Comparison of ENCODE assay signal across 15 mouse cellular contexts in genomic region chr4:114779475-114779757, GRCm38 (mm10). TPM values are rescaled to one million over a fixed set of nuclear protein-coding genes. Genes with fewer than 3 reads are reported as not detected.
DNase-seq lines count a peak whose midpoint lies in the region; ATAC-seq and TF ChIP-seq lines count a peak whose summit lies in the region.
"Had no signal": no experiment of that assay in that cellular context is flagged by ENCODE, and none has a peak within 500 bp of the region (broad histone marks: within the 10 kb centered on the region; RNA-seq: fewer than 3 reads in every experiment).

No protein-coding gene starts in this region.

- no peak for TF ChIP-seq EP300 in stomach, postnatal 0 days (optimal IDR thresholded peaks at IDR 0.05)

- H3K27me3 ChIP-seq in hindbrain, postnatal 0 days (ENCODE audit: insufficient read depth, low read length): no peaks in the 10 kb centered on the region
- peaks cover 19% of the 10 kb centered on the region for H3K27me3 ChIP-seq in hindbrain, embryonic 13.5 days
- H3K27me3 ChIP-seq in stomach, embryonic 14.5 days (ENCODE audit: control insufficient read depth, insufficient read depth, low read length): no peaks in the 10 kb centered on the region
- no peaks in the 10 kb centered on the region for H3K27me3 ChIP-seq in stomach, postnatal 0 days (ENCODE audit: control insufficient read depth, insufficient read depth, low read length)
- no peaks in the 10 kb centered on the region for H3K27me3 ChIP-seq in stomach, embryonic 15.5 days (replicated peaks)

- H3K4me2 ChIP-seq in hindbrain, postnatal 0 days (ENCODE audit: low read depth, low read length): no peak overlapping the region
- H3K4me2 ChIP-seq in hindbrain, embryonic 13.5 days: no peak overlapping the region
- no peak overlapping the region for H3K4me2 ChIP-seq in stomach, embryonic 14.5 days (replicated peaks; ENCODE audit: low read depth, low read length)
- no peak overlapping the region for H3K4me2 ChIP-seq in stomach, postnatal 0 days (replicated peaks; ENCODE audit: low read depth)
- H3K4me2 ChIP-seq in stomach, embryonic 15.5 days: no peak overlapping the region
- H3K4me2 ChIP-seq: forebrain, embryonic 12.5 days had no signal

- WGBS in hindbrain, postnatal 0 days: 34% methylated on average over 5 of the region's 5 CpGs
- 31% methylated on average over 5 of the region's 5 CpGs for WGBS in hindbrain, embryonic 13.5 days
- 20% methylated on average over 5 of the region's 5 CpGs for WGBS in stomach, embryonic 14.5 days
- 37% methylated on average over 5 of the region's 5 CpGs for WGBS in stomach, postnatal 0 days
- 28% methylated on average over 5 of the region's 5 CpGs for WGBS in stomach, embryonic 15.5 days

- H3K36me3 ChIP-seq in hindbrain, postnatal 0 days (ENCODE audit: insufficient read depth, low read length): no peaks in the 10 kb centered on the region
- no peaks in the 10 kb centered on the region for H3K36me3 ChIP-seq in hindbrain, embryonic 13.5 days
- H3K36me3 ChIP-seq in stomach, embryonic 14.5 days (ENCODE audit: control insufficient read depth, insufficient read depth, low read length): no peaks in the 10 kb centered on the region
- H3K36me3 ChIP-seq in stomach, postnatal 0 days (ENCODE audit: control insufficient read depth, insufficient read depth, low read length): no peaks in the 10 kb centered on the region
- H3K36me3 ChIP-seq in stomach, embryonic 15.5 days: no peaks in the 10 kb centered on the region
- H3K36me3 ChIP-seq: forebrain, embryonic 12.5 days had no signal

- no peak overlapping the region for H3K4me3 ChIP-seq in hindbrain, postnatal 0 days (ENCODE audit: low read length)
- H3K4me3 ChIP-seq in hindbrain, embryonic 13.5 days: no peak overlapping the region
- H3K4me3 ChIP-seq in stomach, embryonic 14.5 days (ENCODE audit: low read depth, low read length): no peak overlapping the region
- no peak overlapping the region for H3K4me3 ChIP-seq in stomach, postnatal 0 days (ENCODE audit: low read depth, low read length)
- no peak overlapping the region for H3K4me3 ChIP-seq in stomach, embryonic 15.5 days (replicated peaks)
- H3K4me3 ChIP-seq: forebrain, embryonic 12.5 days had no signal

- H3K27ac ChIP-seq in hindbrain, postnatal 0 days: no peak overlapping the region
- H3K27ac ChIP-seq in hindbrain, embryonic 13.5 days: no peak overlapping the region
- H3K27ac ChIP-seq in stomach, embryonic 14.5 days (ENCODE audit: low read length): peak overlapping the region; percentile 35; the same call in 1 of the 2 replicates
- no peak overlapping the region for H3K27ac ChIP-seq in stomach, postnatal 0 days (replicated peaks)
- H3K27ac ChIP-seq in stomach, embryonic 15.5 days: peak overlapping the region; percentile 16; the same call in 1 of the 2 replicates
- H3K27ac ChIP-seq: forebrain, embryonic 12.5 days had no signal

- TF ChIP-seq CTCF in hindbrain, postnatal 0 days (IDR thresholded peaks at IDR 0.05; ENCODE audit: low read depth): no peak
- TF ChIP-seq CTCF in stomach, postnatal 0 days (IDR thresholded peaks at IDR 0.05; ENCODE audit: low read depth): no peak

- H3K4me1 ChIP-seq in hindbrain, postnatal 0 days (ENCODE audit: insufficient read depth, low read length): no peaks in the 10 kb centered on the region
- H3K4me1 ChIP-seq in hindbrain, embryonic 13.5 days (replicated peaks): peaks cover 14% of the 10 kb centered on the region; the same call in 1 of the 2 replicates
- peaks cover 12% of the 10 kb centered on the region for H3K4me1 ChIP-seq in stomach, embryonic 14.5 days (ENCODE audit: control insufficient read depth, insufficient read depth, low read length)
- H3K4me1 ChIP-seq in stomach, postnatal 0 days (replicated peaks; ENCODE audit: control insufficient read depth, insufficient read depth): no peaks in the 10 kb centered on the region
- H3K4me1 ChIP-seq in stomach, embryonic 15.5 days: peaks cover 11% of the 10 kb centered on the region

- no peak overlapping the region for H3K9ac ChIP-seq in hindbrain, postnatal 0 days (replicated peaks; ENCODE audit: low read length)
- no peak overlapping the region for H3K9ac ChIP-seq in hindbrain, embryonic 13.5 days
- H3K9ac ChIP-seq in stomach, embryonic 14.5 days (replicated peaks; ENCODE audit: low read depth, low read length): no peak overlapping the region
- no peak overlapping the region for H3K9ac ChIP-seq in stomach, postnatal 0 days (ENCODE audit: low read length)
- H3K9ac ChIP-seq in stomach, embryonic 15.5 days: no peak overlapping the region
- H3K9ac ChIP-seq: forebrain, embryonic 12.5 days had no signal

- ATAC-seq in hindbrain, postnatal 0 days: peak; percentile 10; the same call in 1 of the 2 replicates
- ATAC-seq in hindbrain, embryonic 13.5 days (ENCODE audit: low FRiP score): no peak
- ATAC-seq in stomach, embryonic 14.5 days (ENCODE audit: insufficient number of reproducible peaks, insufficient read depth, low FRiP score, low read depth): peak; percentile 24; the same call in 1 of the 2 replicates
- ATAC-seq in stomach, postnatal 0 days (ENCODE audit: low FRiP score, low TSS enrichment): no peak
- ATAC-seq in stomach, embryonic 15.5 days (ENCODE audit: insufficient read depth, low FRiP score, low read depth): no peak
- no peak for ATAC-seq in erythroblast, adult 5-6 weeks (replicated peaks; ENCODE audit: low FRiP score, poor library complexity, severe bottlenecking)

- DNase-seq in hindbrain, postnatal 0 days (ENCODE audit: low spot score): peak; percentile 10
- DNase-seq in stomach, postnatal 0 days (ENCODE audit: low spot score): no peak
- DNase-seq in kidney, postnatal 36 days: peak; percentile 8 to 13
- no peak for DNase-seq in spleen, postnatal 36 days (ENCODE audit: low spot score in 2 of 2)
- DNase-seq: right cerebral cortex, adult 18-20 months had no signal

- no peaks in the 10 kb centered on the region for H3K9me3 ChIP-seq in hindbrain, postnatal 0 days (ENCODE audit: low read length)
- H3K9me3 ChIP-seq in hindbrain, embryonic 13.5 days: no peaks in the 10 kb centered on the region
- H3K9me3 ChIP-seq in stomach, embryonic 14.5 days (ENCODE audit: control insufficient read depth, low read depth, low read length): no peaks in the 10 kb centered on the region; the same call in 1 of the 2 replicates
- H3K9me3 ChIP-seq in stomach, postnatal 0 days (ENCODE audit: control insufficient read depth, low read length): no peaks in the 10 kb centered on the region
- no peaks in the 10 kb centered on the region for H3K9me3 ChIP-seq in stomach, embryonic 15.5 days
- H3K9me3 ChIP-seq: forebrain, embryonic 12.5 days had no signal

RNA-seq across cellular contexts. Expression of gene Gm12830, which starts 42.1 kb away (rescaled TPM):
- total RNA-seq in hindbrain, postnatal 0 days (2014; rRNA removed): not detected in 2 replicates
- not detected in 2 replicates for polyA plus RNA-seq in hindbrain, postnatal 0 days (2015; fragmentation: Nextera tagmentation; extraction: Ambion mirVana)
- not detected in 2 replicates for polyA plus RNA-seq in hindbrain, embryonic 13.5 days (2015; fragmentation: Nextera tagmentation; extraction: Ambion mirVana)
- not detected in 2 replicates for polyA plus RNA-seq in stomach, embryonic 14.5 days (2014; fragmentation: Nextera tagmentation; extraction: Ambion mirVana)
- polyA plus RNA-seq in stomach, postnatal 0 days (2015; fragmentation: Nextera tagmentation; extraction: Ambion mirVana): not detected in 2 replicates
- polyA plus RNA-seq in stomach, embryonic 15.5 days (2015; fragmentation: Nextera tagmentation; extraction: Ambion mirVana): not detected in 2 replicates
- total RNA-seq in erythroblast, adult 5-6 weeks (2015; ENCODE audit: low replicate concordance): not detected in 2 replicates
- total RNA-seq in erythroblast, adult 5-6 weeks (2017; ENCODE audit: low replicate concordance): not detected in 2 replicates
- total RNA-seq: CH12.LX; layer of hippocampus, adult 8-10 months; left cerebral cortex, postnatal 36 days had no signal
- polyA plus RNA-seq: gonadal fat pad, adult 2 months; heart, postnatal 0 days had no signal

Comparison
In these comparisons a context has a peak if more than half of its experiments do, and no peak if none do; other contexts are left out.
1. ATAC-seq: peak in hindbrain, postnatal 0 days (single experiment) and stomach, embryonic 14.5 days (single experiment); none in hindbrain, embryonic 13.5 days (single experiment), stomach, postnatal 0 days (single experiment), stomach, embryonic 15.5 days (single experiment) and erythroblast, adult 5-6 weeks (single experiment).
2. H3K27ac ChIP-seq: peak in stomach, embryonic 14.5 days (single experiment) and stomach, embryonic 15.5 days (single experiment); none in hindbrain, postnatal 0 days (single experiment), hindbrain, embryonic 13.5 days (single experiment) and stomach, postnatal 0 days (single experiment).
3. DNase-seq: peak in hindbrain, postnatal 0 days (single experiment) and kidney, postnatal 36 days (2 of 2); none in stomach, postnatal 0 days (single experiment) and spleen, postnatal 36 days (0 of 2).